Mouse (Mus musculus): ENCODE measurements around the gene Btbd35f20. TPM values are rescaled to one million over a fixed set of nuclear protein-coding genes. Genes with fewer than 3 reads are reported as not detected.

Btbd35f20 gene
- polyA plus RNA-seq (2015; fragmentation: Nextera tagmentation; extraction: Ambion mirVana) = not detected in 2 replicates

GRCm38 (mm10) chrX:4291145-4291544 is at the start of gene Btbd35f20:
TSS of gene Btbd35f20 (minus strand) at chrX:4291245.

Other genes with a start within 250 kb of the Btbd35f20 start
- gene Btbd35f28, start 94.7 kb downstream of the Btbd35f20 start, polyA plus RNA-seq (2015; fragmentation: Nextera tagmentation; extraction: Ambion mirVana) = not detected in 2 replicates
- not detected in 2 replicates for gene Btbd35f17, start 79.4 kb upstream of the Btbd35f20 start, polyA plus RNA-seq (2015; fragmentation: Nextera tagmentation; extraction: Ambion mirVana)